Mouse (Mus musculus) MEL-GATA-1-ER (cell line): ENCODE results near the gene Eif4e1b.

Source experiments
- DNase-seq: peaks from one replicate; pipeline ENCODE4 v3.0.0-alpha.2; 2012; ENCODE audit warnings: low read depth; ENCODE audit errors: extremely low read depth

The Eif4e1b gene

DNA sequence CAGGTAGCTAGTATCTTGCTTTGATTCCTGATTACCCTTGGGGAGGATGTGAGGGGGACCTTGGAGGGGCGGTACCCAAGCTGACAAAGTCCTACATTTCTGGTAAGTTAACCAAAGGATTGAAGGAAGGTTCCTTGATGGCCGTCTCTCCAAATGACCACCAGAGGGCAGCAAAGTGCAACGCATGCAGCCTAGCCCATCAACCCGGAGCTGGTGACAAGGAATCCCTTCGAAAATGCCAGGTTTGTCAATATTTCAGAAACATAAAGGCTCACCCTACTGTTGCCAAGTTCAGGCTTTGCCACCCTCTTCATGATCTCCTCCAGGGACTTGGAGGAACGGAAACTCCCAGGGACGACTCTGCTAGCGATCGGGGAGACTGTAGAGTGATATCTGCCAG lies 15.9 kb downstream of the Eif4e1b start:
- DNase-seq = peak; percentile 53

GRCm38 (mm10) chr13:54800206-54800605 lies 16.4 kb downstream of the Eif4e1b start:
- DNase-seq = no peak

- DNase-seq = no peak
Observed at GRCm38 (mm10) chr13:54803010-54803409, 19.2 kb downstream of the Eif4e1b start.

GRCm38 (mm10) chr13:54805134-54805838 lies 21.5 kb downstream of the Eif4e1b start:
- no peak for DNase-seq

DNA sequence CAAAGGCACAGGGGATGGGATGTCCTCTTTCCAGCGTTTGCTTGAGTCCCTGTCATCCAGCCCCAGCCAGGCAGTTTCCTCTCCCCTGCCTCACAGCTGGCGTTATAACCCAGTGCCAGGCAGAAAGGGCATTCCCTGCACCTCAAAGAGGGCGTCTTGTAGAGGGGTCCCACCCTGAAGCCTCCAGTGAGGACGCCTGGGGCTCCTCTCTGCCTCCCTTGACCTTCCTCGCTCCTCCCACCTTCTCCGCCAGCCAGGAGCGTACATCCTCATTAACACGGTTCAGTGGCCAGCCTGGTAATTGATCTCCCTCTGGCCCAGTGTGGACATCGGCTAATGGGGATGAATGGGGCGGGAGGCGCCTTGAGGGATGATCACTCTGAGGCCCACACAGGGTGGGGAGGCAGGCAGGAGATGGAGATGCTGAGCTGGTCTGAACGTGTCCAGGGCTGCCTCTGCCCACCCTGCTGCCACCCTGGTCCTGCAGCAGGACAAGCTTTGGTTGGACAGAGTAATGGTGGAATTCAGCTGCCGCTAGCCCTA lies 22.7 kb downstream of the Eif4e1b start:
- no peak for DNase-seq

GRCm38 (mm10) chr13:54808067-54808466 lies 24.3 kb downstream of the Eif4e1b start:
- DNase-seq = no peak

DNA sequence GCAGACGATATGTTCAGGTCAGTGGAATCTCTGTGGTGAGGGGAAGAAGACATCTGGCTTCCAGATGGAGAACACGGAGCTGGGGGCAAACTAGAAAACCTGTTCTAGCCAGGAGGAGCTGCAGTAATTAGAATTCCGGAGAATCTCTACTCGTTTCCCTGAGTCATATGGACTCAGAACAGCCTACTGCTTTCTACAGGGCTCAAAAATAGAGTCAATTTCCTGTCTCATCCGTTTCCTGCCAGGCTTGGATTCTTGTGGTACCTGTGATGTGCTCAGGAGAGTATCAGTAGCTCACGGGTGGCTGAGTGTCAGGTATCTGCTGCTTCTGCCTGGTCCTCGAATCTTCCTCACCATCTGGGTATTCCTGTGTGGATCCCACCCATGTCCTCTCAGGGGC lies 27.7 kb downstream of the Eif4e1b start:
- DNase-seq = no peak

DNA sequence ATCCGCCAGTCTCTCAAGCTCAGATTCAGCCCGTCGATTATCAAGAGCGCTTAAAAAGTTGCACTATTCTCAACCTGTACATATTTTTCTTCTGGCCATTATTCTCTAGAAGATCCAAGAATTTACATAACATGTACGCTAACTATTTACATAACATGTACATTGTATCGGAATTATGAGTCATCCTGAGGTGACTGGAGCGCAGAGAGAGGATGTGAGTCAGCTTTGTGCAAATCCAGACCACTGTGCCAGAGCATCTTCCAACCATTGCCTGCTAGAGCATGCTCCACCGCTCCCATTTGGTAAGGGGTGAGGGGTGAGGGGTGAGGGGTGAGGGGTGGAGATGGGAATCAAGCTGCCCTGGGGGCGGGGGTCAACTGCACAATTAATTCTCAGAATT lies 29.6 kb downstream of the Eif4e1b start:
- no peak for DNase-seq

DNA sequence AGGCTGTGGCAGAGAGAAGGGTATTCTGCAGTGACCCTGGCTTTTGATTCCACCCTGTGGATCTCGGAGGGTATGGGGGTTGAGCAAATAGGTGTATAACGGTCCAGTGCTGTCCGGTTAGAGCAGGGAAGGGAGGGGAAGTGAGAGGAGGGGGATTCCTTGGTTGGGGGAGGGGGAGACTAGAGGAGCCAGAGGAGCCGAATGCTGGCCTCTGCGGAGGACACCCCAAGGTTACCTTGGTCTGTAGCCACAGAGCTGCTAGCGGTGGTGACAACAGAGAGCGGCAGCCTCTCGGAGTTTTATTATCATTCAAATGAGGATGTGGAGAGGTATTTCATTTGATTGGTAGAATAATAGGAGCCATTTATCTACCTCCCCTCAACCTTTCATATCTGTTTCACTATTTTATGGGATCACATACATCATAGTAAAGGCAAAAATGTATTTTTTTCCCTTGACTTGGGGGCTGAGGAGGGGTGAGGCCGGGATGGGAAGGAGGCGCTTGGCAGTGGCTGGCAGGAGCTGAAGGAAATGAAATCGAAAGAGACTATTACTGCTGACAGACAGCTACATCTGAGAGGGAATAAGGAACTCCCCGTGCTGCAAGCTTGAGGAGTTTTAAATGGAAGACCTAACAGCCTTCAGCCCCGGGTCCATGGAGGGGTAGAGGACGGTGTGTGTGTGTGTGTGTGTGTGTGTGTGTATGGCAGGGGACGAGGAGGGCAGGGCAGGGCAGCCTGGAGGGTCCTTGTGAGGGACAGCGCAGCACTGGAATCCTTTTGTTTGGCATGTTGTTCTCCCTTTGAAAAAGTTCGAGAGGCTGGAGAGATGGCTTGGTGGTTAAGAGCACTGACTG lies 34.8 kb downstream of the Eif4e1b start:
- no peak for DNase-seq

DNA sequence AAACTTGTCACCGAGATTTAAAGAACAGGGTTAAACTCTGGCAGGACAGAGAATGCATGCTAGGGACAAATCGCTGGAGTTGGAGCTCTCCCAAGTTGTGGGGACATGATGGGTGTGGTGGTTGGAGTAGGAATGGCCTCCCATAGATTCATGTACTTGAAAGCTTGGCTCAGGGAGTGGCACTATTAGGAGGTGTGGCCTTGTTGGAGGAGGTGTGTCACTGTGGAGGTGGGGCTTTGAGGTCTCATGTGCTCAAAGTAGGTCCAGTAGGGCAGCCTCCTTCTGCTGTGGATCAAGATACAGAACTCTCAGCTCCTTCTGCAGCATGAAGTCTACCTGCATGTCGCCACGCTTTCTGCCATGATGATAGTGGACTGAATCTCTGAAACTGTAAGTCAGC lies 37.3 kb downstream of the Eif4e1b start:
- no peak for DNase-seq

DNA sequence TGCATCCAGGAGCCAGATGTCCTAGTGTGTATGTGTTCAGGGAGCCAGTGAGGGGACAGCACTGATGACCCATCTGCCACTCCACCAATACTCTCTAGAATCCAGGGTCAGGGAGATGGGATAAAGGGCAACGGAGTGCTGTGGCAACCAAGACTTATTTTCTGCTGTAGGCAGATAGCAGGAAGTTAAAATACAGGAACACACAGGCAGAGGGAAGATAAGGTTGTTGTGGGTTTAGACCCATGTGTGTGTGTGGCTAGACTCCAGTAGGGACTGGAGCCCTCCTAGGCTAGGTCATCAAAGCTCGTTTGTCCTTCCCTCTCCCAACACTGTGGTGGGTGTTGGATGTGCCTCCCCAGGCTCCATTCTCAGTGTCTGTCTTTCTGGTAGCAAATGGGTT lies 38.1 kb downstream of the Eif4e1b start:
- peak; percentile 93 for DNase-seq

DNA sequence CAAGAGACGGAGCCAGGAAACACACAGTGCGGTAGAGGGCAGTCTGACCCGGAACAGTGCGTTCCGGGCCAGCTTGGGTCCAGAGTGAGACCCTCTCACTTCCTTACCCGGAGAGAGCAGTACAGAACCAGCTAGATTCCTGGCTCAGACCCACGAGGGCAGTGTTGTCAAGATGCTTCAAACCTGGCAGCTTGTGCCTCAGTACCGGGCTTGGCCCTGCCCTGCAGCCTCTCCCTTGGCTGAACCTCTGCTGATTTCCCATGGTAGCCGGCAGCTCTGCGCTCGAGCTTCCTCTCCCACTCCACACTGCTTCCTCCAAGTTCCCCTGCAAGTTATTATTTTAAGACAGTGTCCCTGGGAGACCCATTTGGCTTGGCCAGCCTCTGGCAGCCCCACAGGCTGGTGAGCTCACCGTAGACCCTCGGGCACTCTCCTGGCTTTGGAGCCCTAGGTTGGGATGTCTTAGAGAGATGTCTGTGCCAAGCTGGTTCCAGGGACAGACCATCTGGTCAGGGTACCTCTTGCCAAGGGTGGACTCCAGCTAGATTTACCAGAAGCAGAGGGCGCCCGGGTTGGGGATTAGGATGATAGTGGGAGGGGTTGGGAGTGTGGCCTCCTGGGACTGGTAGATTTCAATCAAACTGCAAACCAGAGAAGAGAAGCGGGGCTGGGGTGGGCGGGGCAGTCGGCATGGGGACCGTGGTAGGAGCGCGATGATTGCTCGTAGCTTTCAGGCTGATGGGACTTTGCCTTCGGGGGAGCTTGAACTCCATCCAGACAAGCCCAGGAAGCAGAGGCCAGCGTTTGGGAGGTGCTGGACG lies 40.5 kb downstream of the Eif4e1b start:
- peak; percentile 77 for DNase-seq

GRCm38 (mm10) chr13:54827992-54828391 lies 44.2 kb downstream of the Eif4e1b start:
- DNase-seq = no peak

DNA sequence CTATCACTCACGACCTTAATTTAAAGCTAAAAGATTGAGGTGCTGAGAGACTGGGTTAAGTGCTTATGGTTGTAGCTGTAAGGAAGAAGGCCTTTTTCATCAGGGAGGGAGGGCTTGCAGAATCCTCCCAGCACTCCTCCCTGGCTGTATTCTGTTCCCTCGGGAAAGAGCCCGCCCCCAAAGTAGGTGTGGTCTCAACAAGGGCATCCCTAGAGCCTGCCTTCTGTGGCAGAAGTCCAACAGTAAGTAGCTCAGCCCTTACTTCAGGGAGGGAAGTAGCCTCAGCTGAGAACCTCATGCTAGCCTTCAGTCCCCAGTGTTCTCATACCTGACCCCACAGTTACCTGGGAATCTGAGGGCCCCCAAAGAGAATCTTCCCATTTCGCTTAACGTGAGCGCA lies 44.7 kb downstream of the Eif4e1b start:
- no peak for DNase-seq

DNA sequence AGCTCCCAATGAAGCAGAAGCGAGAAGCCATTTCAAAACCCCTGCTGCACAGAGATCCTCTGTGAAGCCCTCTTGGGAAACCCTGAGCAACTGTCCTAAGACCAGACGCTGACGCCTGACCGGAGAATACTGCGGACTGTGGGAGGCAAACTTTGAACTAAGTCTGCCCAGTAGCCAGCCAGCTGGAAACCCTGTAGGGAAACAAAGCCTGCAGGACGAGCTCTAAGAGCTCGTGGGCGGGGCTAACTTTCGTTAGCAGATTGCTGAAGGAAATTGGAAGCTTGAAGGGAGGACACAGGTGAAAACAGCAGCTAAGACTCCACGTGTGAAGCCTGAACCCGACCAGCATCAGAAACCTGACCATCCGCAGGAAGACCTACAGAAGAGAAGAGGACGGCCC lies 45.7 kb downstream of the Eif4e1b start:
- DNase-seq = no peak

GRCm38 (mm10) chr13:54836351-54837030 lies 52.7 kb downstream of the Eif4e1b start:
- no peak for DNase-seq

GRCm38 (mm10) chr13:54837061-54837460 lies 53.3 kb downstream of the Eif4e1b start:
- DNase-seq = no peak

DNA sequence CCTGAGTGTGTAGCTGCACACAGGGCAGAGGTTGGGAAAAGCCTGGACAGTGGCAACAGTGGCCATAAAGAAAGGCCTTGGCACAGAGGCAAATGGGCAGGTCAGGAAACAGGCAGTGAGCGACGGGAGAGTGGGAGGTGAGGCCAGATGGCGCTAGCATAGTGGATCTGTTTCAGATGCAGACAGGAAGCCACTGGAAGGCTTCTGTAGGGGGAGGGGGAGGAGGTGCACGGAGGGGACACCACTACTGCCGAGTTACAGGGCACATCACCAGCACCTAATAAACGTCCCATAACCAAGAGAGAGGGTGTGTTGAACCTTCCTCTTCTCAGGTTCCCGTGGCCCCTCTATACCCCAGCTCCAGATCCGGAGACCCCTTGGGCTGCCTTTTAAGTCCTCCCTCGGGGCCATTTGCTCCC lies 53.7 kb downstream of the Eif4e1b start:
- no peak for DNase-seq
